Mouse (Mus musculus): ENCODE data around the gene Ergic1. TPM values are rescaled to one million over a fixed set of nuclear protein-coding genes. Genes with fewer than 3 reads are reported as not detected.

Gene Ergic1
- polyA plus RNA-seq, 1 experiment = 35.7 TPM

GRCm38 (mm10) chr17:26531395-26532027, 29.8 kb upstream of the Ergic1 start:
- no peak for TF ChIP-seq GATA1 (IDR thresholded peaks at IDR 0.05; ENCODE audit: low read length)

- TF ChIP-seq GATA1 (IDR thresholded peaks at IDR 0.05; ENCODE audit: low read length) = no peak
These were observed 28.7 kb upstream of the Ergic1 start for GRCm38 (mm10) chr17:26532476-26533045.

GRCm38 (mm10) chr17:26533871-26534372, 27.4 kb upstream of the Ergic1 start:
- TF ChIP-seq GATA1 (IDR thresholded peaks at IDR 0.05; ENCODE audit: low read length) = no peak

- no peak for TF ChIP-seq GATA1 (IDR thresholded peaks at IDR 0.05; ENCODE audit: low read length)
These were observed 26.6 kb upstream of the Ergic1 start for GRCm38 (mm10) chr17:26534695-26535094.

GRCm38 (mm10) chr17:26535251-26536136, 25.8 kb upstream of the Ergic1 start:
- no peak for TF ChIP-seq GATA1 (IDR thresholded peaks at IDR 0.05; ENCODE audit: low read length)

- no peak for TF ChIP-seq GATA1 (IDR thresholded peaks at IDR 0.05; ENCODE audit: low read length)
These were observed 23.4 kb upstream of the Ergic1 start for GRCm38 (mm10) chr17:26537722-26538471.

- no peak for TF ChIP-seq GATA1 (IDR thresholded peaks at IDR 0.05; ENCODE audit: low read length)
These were observed 21.2 kb upstream of the Ergic1 start for GRCm38 (mm10) chr17:26540083-26540482.

- TF ChIP-seq GATA1 (IDR thresholded peaks at IDR 0.05; ENCODE audit: low read length) = no peak
These were observed 16.8 kb upstream of the Ergic1 start for GRCm38 (mm10) chr17:26544319-26544963.

GRCm38 (mm10) chr17:26547771-26548170, 13.5 kb upstream of the Ergic1 start:
- TF ChIP-seq GATA1 (IDR thresholded peaks at IDR 0.05; ENCODE audit: low read length) = no peak

GRCm38 (mm10) chr17:26548566-26548965, 12.7 kb upstream of the Ergic1 start:
- no peak for TF ChIP-seq GATA1 (IDR thresholded peaks at IDR 0.05; ENCODE audit: low read length)

GRCm38 (mm10) chr17:26549148-26549809, 12.0 kb upstream of the Ergic1 start:
- no peak for TF ChIP-seq GATA1 (IDR thresholded peaks at IDR 0.05; ENCODE audit: low read length)

- no peak for TF ChIP-seq GATA1 (IDR thresholded peaks at IDR 0.05; ENCODE audit: low read length)
These were observed 10.2 kb upstream of the Ergic1 start for GRCm38 (mm10) chr17:26551104-26551503.

- no peak for TF ChIP-seq GATA1 (IDR thresholded peaks at IDR 0.05; ENCODE audit: low read length)
These were observed 8.3 kb upstream of the Ergic1 start for GRCm38 (mm10) chr17:26553033-26553432.

GRCm38 (mm10) chr17:26560526-26561289, 581 bp upstream of the Ergic1 start:
- no peak for TF ChIP-seq GATA1 (IDR thresholded peaks at IDR 0.05; ENCODE audit: low read length)
